Mouse (Mus musculus) B cell, adult 67 days (primary cell): ENCODE measurements around the gene Pdha1. TPM values are rescaled to one million over a fixed set of nuclear protein-coding genes. Genes with fewer than 3 reads are reported as not detected.

Experiments
- total RNA-seq, 2 experiments: library from RNA; stranded (reverse); gene quantifications; 4 replicates each; pipeline ENCODE4 v1.2.4; 2023

Pdha1 gene
- 10 to 100 TPM; 77.9 to 96.4 TPM for total RNA-seq

DNA sequence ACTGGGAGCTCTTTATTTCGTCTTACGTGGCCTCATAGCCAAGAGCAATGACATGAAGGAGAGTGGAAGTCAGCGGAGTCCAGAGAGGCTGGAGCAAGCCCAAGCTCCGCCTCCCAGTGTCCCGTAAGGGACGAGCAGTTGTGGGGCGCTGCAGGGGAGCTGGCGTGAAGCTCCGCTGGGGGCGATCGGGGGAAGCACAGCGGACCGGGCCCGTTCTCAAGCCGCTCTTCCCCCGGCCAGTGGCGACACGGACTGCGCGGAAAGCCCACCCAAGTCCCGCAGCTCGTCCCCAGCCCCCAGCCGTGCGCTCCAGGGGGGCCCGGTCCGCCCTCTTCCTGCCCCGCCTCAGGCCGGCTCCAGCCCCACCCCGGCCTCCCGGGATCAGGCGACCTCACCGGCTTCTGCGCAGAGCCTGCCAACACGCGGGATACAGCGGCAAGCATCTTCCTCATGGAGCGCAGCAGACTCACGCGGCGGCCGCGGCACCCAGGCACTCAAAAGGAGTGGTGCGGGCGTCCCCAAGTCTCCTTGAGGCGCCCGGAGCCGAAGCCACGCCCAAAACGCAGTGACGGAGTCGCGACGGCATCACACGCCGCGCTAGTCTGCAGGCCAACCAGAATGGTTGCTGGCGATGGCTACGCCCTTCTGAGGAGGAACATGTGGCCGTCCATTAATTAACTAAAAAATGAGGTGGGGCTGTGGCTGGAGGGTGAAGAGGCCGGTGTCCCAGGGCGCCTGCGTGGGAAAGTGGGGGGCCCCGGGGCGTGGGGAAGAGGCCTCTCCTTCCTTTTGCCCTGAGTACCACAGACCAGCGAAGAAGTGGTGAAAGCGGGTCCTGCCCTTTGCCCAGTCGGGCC, at the start of gene Pdha1:
TSS of gene Pdha1 (minus strand) at position 553 of the 857 bp plus-strand sequence.

Other genes starting within 250 kb of the Pdha1 start
- 1 to 10 TPM; 1.8 to 2.1 TPM for gene Map3k15, start 150.0 kb downstream of the Pdha1 start, total RNA-seq